Mouse (Mus musculus) liver, postnatal 0 days (tissue): Measurements from ENCODE around the gene Ripply2.

Experiments used
- CTCF ChIP-seq: sonication (generic); IDR thresholded peaks from 2 replicates; pipeline ENCODE4 v1.5.1; 2016; ENCODE audit warnings: antibody characterized with exemption, low read depth
- EP300 ChIP-seq: IDR thresholded peaks from 2 replicates; pipeline ENCODE4 v1.6.1; 2016; ENCODE audit warnings: antibody characterized with exemption, low read depth, mild to moderate bottlenecking

GRCm38 (mm10) chr9:86973562-86973961, 41.8 kb upstream of the Ripply2 start:
- TF ChIP-seq CTCF (no peak), EP300 (no peak)
